Mouse (Mus musculus): Measurements from ENCODE around the gene Ttc36. TPM values are rescaled to one million over a fixed set of nuclear protein-coding genes. Genes with fewer than 3 reads are reported as not detected.

Gene Ttc36
- polyA plus RNA-seq, 1 experiment, result not detected

DNA sequence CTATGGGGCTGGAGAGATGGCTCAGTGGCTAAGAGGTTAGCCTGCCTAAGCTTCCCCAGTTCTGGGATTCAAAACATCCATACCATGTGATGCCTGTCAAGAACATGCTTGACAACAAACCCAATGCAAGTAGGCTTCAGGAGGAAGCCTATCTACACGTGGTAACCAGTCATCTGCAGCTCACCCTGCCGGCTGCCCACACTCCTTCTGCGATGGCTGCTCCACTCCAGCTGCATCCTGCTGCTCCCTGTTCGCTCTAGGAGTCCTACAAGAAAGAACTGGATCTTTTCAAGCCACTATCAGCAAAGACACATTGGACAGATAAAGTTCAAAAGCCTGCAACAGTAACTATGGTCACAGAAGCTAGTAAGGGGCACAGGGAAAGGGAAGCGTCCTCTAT is 14.7 kb upstream of the Ttc36 start:
- no peak overlapping the region for H3K4me3 ChIP-seq (ENCODE audit: insufficient read depth, low read depth, low read length)
- 65% methylated on average over 5 of the region's 5 CpGs for WGBS
- no peaks in the 10 kb centered on the region; the same call in 1 of the 2 replicates for H3K4me1 ChIP-seq (ENCODE audit: control insufficient read depth, insufficient read depth, low read length)
- no peak overlapping the region for H3K27ac ChIP-seq (ENCODE audit: insufficient read depth, low read depth, low read length)
- no peak for TF ChIP-seq POLR2A (IDR thresholded peaks at IDR 0.05; ENCODE audit: insufficient read depth, low read depth, low read length)
- TF ChIP-seq CTCF (IDR thresholded peaks at IDR 0.05; ENCODE audit: insufficient read depth, low read depth, low read length), result no peak

DNA sequence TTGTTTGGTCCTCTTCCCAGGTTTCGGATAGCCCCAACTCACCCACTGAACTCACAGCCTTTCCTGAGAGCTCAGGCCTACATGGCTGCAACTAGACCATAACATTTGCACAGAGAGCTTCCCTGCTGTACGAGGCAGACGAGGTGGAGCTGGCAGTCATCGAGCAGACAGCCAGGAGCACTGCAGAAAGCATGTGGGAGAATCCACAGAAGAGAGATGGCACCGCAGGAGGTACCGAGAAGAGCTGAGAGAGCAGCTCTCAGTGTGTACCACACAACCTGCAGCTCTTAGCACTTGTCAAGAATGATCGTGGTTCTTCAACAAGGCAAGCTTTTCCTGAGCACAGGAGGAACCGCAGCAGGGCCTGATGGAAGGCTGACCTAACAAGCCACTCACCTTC is 11.3 kb upstream of the Ttc36 start:
- no peak overlapping the region for H3K4me3 ChIP-seq (ENCODE audit: insufficient read depth, low read depth, low read length)
- no peaks in the 10 kb centered on the region; the same call in 1 of the 2 replicates for H3K4me1 ChIP-seq (ENCODE audit: control insufficient read depth, insufficient read depth, low read length)
- 88% methylated on average over 8 of the region's 8 CpGs for WGBS
- H3K27ac ChIP-seq (ENCODE audit: insufficient read depth, low read depth, low read length), result no peak overlapping the region
- TF ChIP-seq CTCF (IDR thresholded peaks at IDR 0.05; ENCODE audit: insufficient read depth, low read depth, low read length), result no peak
- TF ChIP-seq POLR2A (IDR thresholded peaks at IDR 0.05; ENCODE audit: insufficient read depth, low read depth, low read length), result no peak

DNA sequence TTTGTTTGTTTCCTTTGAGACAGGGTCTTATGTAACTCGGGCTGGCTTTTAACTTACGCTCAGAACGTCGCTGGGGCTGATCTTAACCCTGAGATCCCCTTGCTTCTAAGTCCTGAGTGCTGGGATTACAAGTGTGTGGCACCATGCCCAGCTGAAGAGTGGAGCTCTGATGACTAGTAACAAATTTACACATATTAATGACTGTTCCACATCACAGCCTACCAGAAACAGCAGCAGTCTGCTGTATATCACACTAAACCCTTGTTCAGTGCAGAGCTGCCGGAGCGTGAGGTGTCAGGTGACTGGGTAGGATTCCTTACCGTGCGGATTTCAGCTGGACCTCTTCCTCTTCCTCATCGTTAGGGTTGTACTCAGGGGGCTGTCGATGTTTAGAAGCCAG is 7.4 kb upstream of the Ttc36 start:
- WGBS, result 81% methylated on average over 10 of the region's 10 CpGs
- Histone ChIP-seq H3K4me1 (ENCODE audit: control insufficient read depth, insufficient read depth, low read length) (no peaks in the 10 kb centered on the region), H3K27ac (ENCODE audit: insufficient read depth, low read depth, low read length) (no peak overlapping the region), H3K4me3 (ENCODE audit: insufficient read depth, low read depth, low read length) (no peak overlapping the region)
- TF ChIP-seq CTCF (IDR thresholded peaks at IDR 0.05; ENCODE audit: insufficient read depth, low read depth, low read length), result no peak
- no peak for TF ChIP-seq POLR2A (IDR thresholded peaks at IDR 0.05; ENCODE audit: insufficient read depth, low read depth, low read length)

DNA sequence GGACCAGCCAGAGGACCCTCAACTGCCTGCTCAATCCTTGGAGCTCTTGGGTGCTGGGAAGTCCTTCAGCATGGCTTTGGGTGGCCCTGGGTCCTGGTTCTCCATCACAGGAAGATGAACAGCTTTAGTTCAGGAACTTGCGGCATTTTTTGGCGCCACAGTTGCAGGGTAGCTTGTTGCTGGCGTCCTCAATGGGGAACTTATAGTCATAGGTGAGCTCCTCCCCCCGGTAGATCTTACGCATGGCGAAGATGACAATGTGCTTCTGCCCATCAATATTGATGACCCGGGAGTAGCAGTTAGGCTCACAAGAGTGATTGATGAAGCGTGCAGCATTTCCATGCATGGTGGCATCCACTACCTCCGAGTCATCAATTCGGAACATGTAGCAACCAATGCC is 4.9 kb upstream of the Ttc36 start:
- H3K4me1 ChIP-seq (ENCODE audit: control insufficient read depth, insufficient read depth, low read length), result no peaks in the 10 kb centered on the region
- WGBS, result 96% methylated on average over 10 of the region's 10 CpGs
- H3K4me3 ChIP-seq (ENCODE audit: insufficient read depth, low read depth, low read length), result no peak overlapping the region
- H3K27ac ChIP-seq (ENCODE audit: insufficient read depth, low read depth, low read length), result no peak overlapping the region
- no peak for TF ChIP-seq POLR2A (IDR thresholded peaks at IDR 0.05; ENCODE audit: insufficient read depth, low read depth, low read length)
- TF ChIP-seq CTCF (IDR thresholded peaks at IDR 0.05; ENCODE audit: insufficient read depth, low read depth, low read length), result no peak

- WGBS, result 59% methylated on average over 5 of the region's 5 CpGs
Measured at GRCm38 (mm10) chr9:44807141-44807540, 4.3 kb upstream of the Ttc36 start.

GRCm38 (mm10) chr9:44805536-44805935 is 2.7 kb upstream of the Ttc36 start:
- no peak overlapping the region for H3K27ac ChIP-seq (ENCODE audit: insufficient read depth, low read depth, low read length)
- WGBS, result 91% methylated on average over 5 of the region's 5 CpGs

More at GRCm38 (mm10) chr9:44807141-44807540, 4.3 kb upstream of the Ttc36 start:
- no peak overlapping the region for H3K27ac ChIP-seq (ENCODE audit: insufficient read depth, low read depth, low read length)
- TF ChIP-seq POLR2A (IDR thresholded peaks at IDR 0.05; ENCODE audit: insufficient read depth, low read depth, low read length) (no peak), CTCF (IDR thresholded peaks at IDR 0.05; ENCODE audit: insufficient read depth, low read depth, low read length) (no peak)
- no peaks in the 10 kb centered on the region for H3K4me1 ChIP-seq (ENCODE audit: control insufficient read depth, insufficient read depth, low read length)
- no peak overlapping the region for H3K4me3 ChIP-seq (ENCODE audit: insufficient read depth, low read depth, low read length)

GRCm38 (mm10) chr9:44804678-44805077 is 1.8 kb upstream of the Ttc36 start:
- Histone ChIP-seq H3K27ac (ENCODE audit: insufficient read depth, low read depth, low read length) (no peak overlapping the region), H3K4me3 (ENCODE audit: insufficient read depth, low read depth, low read length) (no peak overlapping the region), H3K4me1 (ENCODE audit: control insufficient read depth, insufficient read depth, low read length) (peaks cover under 1% of the 10 kb centered on the region)
- 92% methylated on average over 10 of the region's 10 CpGs for WGBS
- TF ChIP-seq CTCF (IDR thresholded peaks at IDR 0.05; ENCODE audit: insufficient read depth, low read depth, low read length) (no peak), POLR2A (IDR thresholded peaks at IDR 0.05; ENCODE audit: insufficient read depth, low read depth, low read length) (no peak)

More at GRCm38 (mm10) chr9:44805536-44805935, 2.7 kb upstream of the Ttc36 start:
- no peak for TF ChIP-seq CTCF (IDR thresholded peaks at IDR 0.05; ENCODE audit: insufficient read depth, low read depth, low read length)
- no peak for TF ChIP-seq POLR2A (IDR thresholded peaks at IDR 0.05; ENCODE audit: insufficient read depth, low read depth, low read length)
- Histone ChIP-seq H3K4me3 (ENCODE audit: insufficient read depth, low read depth, low read length) (no peak overlapping the region), H3K4me1 (ENCODE audit: control insufficient read depth, insufficient read depth, low read length) (no peaks in the 10 kb centered on the region)

- 88% methylated on average over 6 of the region's 6 CpGs for WGBS
- no peak for TF ChIP-seq CTCF (IDR thresholded peaks at IDR 0.05; ENCODE audit: insufficient read depth, low read depth, low read length)
- TF ChIP-seq POLR2A (IDR thresholded peaks at IDR 0.05; ENCODE audit: insufficient read depth, low read depth, low read length), result no peak
- Histone ChIP-seq H3K27ac (ENCODE audit: insufficient read depth, low read depth, low read length) (no peak overlapping the region), H3K4me3 (ENCODE audit: insufficient read depth, low read depth, low read length) (no peak overlapping the region), H3K4me1 (ENCODE audit: control insufficient read depth, insufficient read depth, low read length) (peaks cover 19% of the 10 kb centered on the region)
Measured at GRCm38 (mm10) chr9:44801669-44802068, 1.2 kb downstream of the Ttc36 start.

- Histone ChIP-seq H3K4me1 (ENCODE audit: control insufficient read depth, insufficient read depth, low read length) (peaks cover 19% of the 10 kb centered on the region), H3K27ac (ENCODE audit: insufficient read depth, low read depth, low read length) (no peak overlapping the region), H3K4me3 (ENCODE audit: insufficient read depth, low read depth, low read length) (peak overlapping the region; percentile 77)
- TF ChIP-seq POLR2A (IDR thresholded peaks at IDR 0.05; ENCODE audit: insufficient read depth, low read depth, low read length) (no peak), CTCF (IDR thresholded peaks at IDR 0.05; ENCODE audit: insufficient read depth, low read depth, low read length) (no peak)
- 29% methylated on average over 9 of the region's 9 CpGs for WGBS
Measured at GRCm38 (mm10) chr9:44799958-44800324, 2.9 kb downstream of the Ttc36 start.

Measured in olfactory bulb, adult 2 months (tissue).